Mouse (Mus musculus) cerebellum, adult 11-12 months (tissue): ENCODE measurements around the gene Rxylt1.

Source experiments
- DNase-seq: peaks from one replicate; pipeline ENCODE4 v3.0.0; 2022

The Rxylt1 gene

GRCm38 (mm10) chr10:122040372-122040771 lies 56.8 kb downstream of the Rxylt1 start:
- no peak for DNase-seq

- DNase-seq, result no peak
Observed at GRCm38 (mm10) chr10:122039566-122039965, 57.6 kb downstream of the Rxylt1 start.

- no peak for DNase-seq
Observed at GRCm38 (mm10) chr10:122038554-122038953, 58.6 kb downstream of the Rxylt1 start.

- DNase-seq, result no peak
Observed at GRCm38 (mm10) chr10:122033271-122033670, 63.9 kb downstream of the Rxylt1 start.

- no peak for DNase-seq
Observed at GRCm38 (mm10) chr10:122030420-122030819, 66.8 kb downstream of the Rxylt1 start.

GRCm38 (mm10) chr10:122029738-122030137 lies 67.4 kb downstream of the Rxylt1 start:
- no peak for DNase-seq
